Comparison of ENCODE assay signal across 15 mouse cellular contexts in the genomic region with DNA sequence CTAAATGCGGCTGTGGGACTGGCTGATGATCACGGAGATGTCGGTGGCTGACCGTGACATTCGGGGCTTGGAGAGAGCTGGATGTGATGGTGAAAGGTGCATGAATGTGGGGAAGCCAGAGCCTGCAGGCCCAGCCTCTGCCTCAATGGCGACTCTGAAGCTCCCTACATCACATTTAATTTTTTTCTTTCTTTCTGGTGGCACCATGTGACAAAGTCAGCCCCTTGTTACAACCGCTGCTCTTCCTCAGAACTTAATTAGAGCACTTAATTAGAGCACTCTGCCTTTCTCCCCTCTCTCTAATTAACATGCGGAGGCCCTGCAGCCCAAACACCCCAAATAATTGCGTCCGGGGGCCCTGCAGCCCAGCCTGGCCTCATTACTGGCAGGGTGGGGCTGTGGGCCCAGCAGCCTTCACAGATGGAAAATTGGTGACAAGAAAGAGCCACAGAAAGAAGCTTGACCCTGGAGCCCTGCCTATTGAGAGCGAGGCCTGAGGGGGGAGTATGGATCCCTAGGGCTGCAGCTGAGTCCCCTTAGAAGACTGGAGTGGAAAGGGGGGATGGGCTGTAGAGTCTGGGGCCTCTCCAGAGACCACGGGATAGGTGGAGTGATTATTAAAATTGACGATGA.
A peak's percentile ranks its signal among the peaks of the same experiment; 100 is the strongest.
DNase-seq lines count a peak whose midpoint lies in the region; ATAC-seq and TF ChIP-seq lines count a peak whose summit lies in the region.
"Had no signal": no experiment of that assay in that cellular context is flagged by ENCODE, and none has a peak within 500 bp of the region (broad histone marks: within the 10 kb centered on the region; RNA-seq: fewer than 3 reads in every experiment).

No protein-coding gene starts in this region.

- TF ChIP-seq POLR2A in brain, embryonic 14.5 days (IDR thresholded peaks at IDR 0.05; ENCODE audit: borderline replicate concordance, extremely low read depth, insufficient read depth, insufficient read length, poor library complexity, severe bottlenecking) = no peak

- peak overlapping the region; percentile 16; the same call in 1 of the 2 replicates for H3K4me3 ChIP-seq in forebrain, embryonic 10.5 days
- no peak overlapping the region for H3K4me3 ChIP-seq in hindbrain, embryonic 13.5 days
- no peak overlapping the region for H3K4me3 ChIP-seq in midbrain, embryonic 13.5 days (replicated peaks)
- no peak overlapping the region for H3K4me3 ChIP-seq in kidney, embryonic 15.5 days (replicated peaks)
- H3K4me3 ChIP-seq: stomach, embryonic 15.5 days had no signal

- ATAC-seq in hindbrain, embryonic 13.5 days (ENCODE audit: low FRiP score) = peak; percentile 55
- peak; percentile 73 for ATAC-seq in midbrain, embryonic 13.5 days
- no peak for ATAC-seq in kidney, embryonic 15.5 days (replicated peaks; ENCODE audit: low FRiP score)
- ATAC-seq: activated CD4-positive, CD25-positive, alpha-beta regulatory T cell, adult 4 months; liver, postnatal 0 days had no signal

- WGBS in forebrain, embryonic 10.5 days = 30% methylated on average over 13 of the region's 13 CpGs
- WGBS in hindbrain, embryonic 13.5 days = 29% methylated on average over 13 of the region's 13 CpGs
- 36% methylated on average over 13 of the region's 13 CpGs for WGBS in midbrain, embryonic 13.5 days
- WGBS in kidney, embryonic 15.5 days = 73% methylated on average over 13 of the region's 13 CpGs

- H3K9me3 ChIP-seq in forebrain, embryonic 10.5 days = peaks cover 11% of the 10 kb centered on the region
- H3K9me3 ChIP-seq in hindbrain, embryonic 13.5 days = no peaks in the 10 kb centered on the region
- peaks cover 5% of the 10 kb centered on the region; the same call in 1 of the 2 replicates for H3K9me3 ChIP-seq in midbrain, embryonic 13.5 days
- no peaks in the 10 kb centered on the region for H3K9me3 ChIP-seq in kidney, embryonic 15.5 days (replicated peaks)
- H3K9me3 ChIP-seq: stomach, embryonic 15.5 days had no signal

- peaks cover 74% of the 10 kb centered on the region for H3K4me1 ChIP-seq in forebrain, embryonic 10.5 days
- H3K4me1 ChIP-seq in hindbrain, embryonic 13.5 days (replicated peaks) = peaks cover 62% of the 10 kb centered on the region
- H3K4me1 ChIP-seq in midbrain, embryonic 13.5 days (replicated peaks) = peaks cover 71% of the 10 kb centered on the region
- peaks cover 19% of the 10 kb centered on the region for H3K4me1 ChIP-seq in kidney, embryonic 15.5 days

- no peak overlapping the region for H3K4me2 ChIP-seq in hindbrain, embryonic 13.5 days
- H3K4me2 ChIP-seq in midbrain, embryonic 13.5 days (replicated peaks) = 0 out of 2 replicates have a peak overlapping the region, but pooled peaks have one; percentile 3
- H3K4me2 ChIP-seq in kidney, embryonic 15.5 days = no peak overlapping the region
- H3K4me2 ChIP-seq: stomach, embryonic 15.5 days had no signal

- peaks cover 57% of the 10 kb centered on the region for H3K36me3 ChIP-seq in forebrain, embryonic 10.5 days (replicated peaks)
- peaks cover 35% of the 10 kb centered on the region for H3K36me3 ChIP-seq in hindbrain, embryonic 13.5 days
- peaks cover 39% of the 10 kb centered on the region for H3K36me3 ChIP-seq in midbrain, embryonic 13.5 days
- peaks cover 21% of the 10 kb centered on the region for H3K36me3 ChIP-seq in kidney, embryonic 15.5 days

- 0 out of 2 replicates have a peak, but pooled peaks cover 9% of the 10 kb centered on the region for H3K27me3 ChIP-seq in forebrain, embryonic 10.5 days (ENCODE audit: poor library complexity, severe bottlenecking)
- H3K27me3 ChIP-seq in hindbrain, embryonic 13.5 days = no peaks in the 10 kb centered on the region
- no peaks in the 10 kb centered on the region for H3K27me3 ChIP-seq in midbrain, embryonic 13.5 days
- no peaks in the 10 kb centered on the region for H3K27me3 ChIP-seq in kidney, embryonic 15.5 days
- H3K27me3 ChIP-seq: stomach, embryonic 15.5 days had no signal

- intact Hi-C loops in heart, postnatal 36 days (cut with DNase I) = no loop called here

- DNase-seq in brain, embryonic 14.5 days (ENCODE audit: low read depth) = peak; percentile 96
- DNase-seq in forebrain, embryonic 10.5 days (ENCODE audit: extremely low spot score, low spot score) = peak; percentile 72
- no peak for DNase-seq in heart, postnatal 36 days
- no peak for DNase-seq in lung, postnatal 10 days
- DNase-seq in urinary bladder, postnatal 36 days (ENCODE audit: low spot score in 2 of 2) = no peak
- DNase-seq: cerebellum, adult 9-11 months; kidney, adult 9 months; liver, postnatal 0 days; right cerebral cortex, postnatal 4 days; thymus, postnatal 4 days had no signal

- no peak for TF ChIP-seq CTCF in brain, embryonic 14.5 days (IDR thresholded peaks at IDR 0.05; ENCODE audit: borderline replicate concordance, extremely low read depth, insufficient read depth, insufficient read length)

- H3K9ac ChIP-seq in hindbrain, embryonic 13.5 days = no peak overlapping the region
- H3K9ac ChIP-seq in midbrain, embryonic 13.5 days (replicated peaks) = 0 out of 2 replicates have a peak overlapping the region, but pooled peaks have one; percentile 5
- no peak overlapping the region for H3K9ac ChIP-seq in kidney, embryonic 15.5 days
- H3K9ac ChIP-seq: liver, postnatal 0 days; stomach, embryonic 15.5 days had no signal

- peak overlapping the region; percentile 87 for H3K27ac ChIP-seq in forebrain, embryonic 10.5 days
- peak overlapping the region; percentile 81 for H3K27ac ChIP-seq in hindbrain, embryonic 13.5 days
- peak overlapping the region; percentile 82 for H3K27ac ChIP-seq in midbrain, embryonic 13.5 days
- H3K27ac ChIP-seq in kidney, embryonic 15.5 days = no peak overlapping the region
- H3K27ac ChIP-seq: stomach, embryonic 15.5 days had no signal

Comparison
In these comparisons a context has a peak if more than half of its experiments do, and no peak if none do; other contexts are left out.
1. DNase-seq: peak in brain, embryonic 14.5 days (single experiment) and forebrain, embryonic 10.5 days (single experiment); none in heart, postnatal 36 days (0 of 2), lung, postnatal 10 days (single experiment) and urinary bladder, postnatal 36 days (0 of 2).